Mouse (Mus musculus) naive thymus-derived CD4-positive, alpha-beta T cell, adult 2 months (primary cell): ENCODE measurements at regions not wholly inside any gene's neighbourhood (a gene's known extent, or its start where the extent isn't known, plus 50 kb on each side); places are given as distances from the start of the nearest gene placed in this dataset.
A peak's percentile ranks its signal among the peaks of the same experiment; 100 is the strongest.

Experiments used
- DNase-seq: peaks from one replicate; pipeline ENCODE4 v3.0.0-alpha.2; 2011; ENCODE audit warnings: low read depth

DNA sequence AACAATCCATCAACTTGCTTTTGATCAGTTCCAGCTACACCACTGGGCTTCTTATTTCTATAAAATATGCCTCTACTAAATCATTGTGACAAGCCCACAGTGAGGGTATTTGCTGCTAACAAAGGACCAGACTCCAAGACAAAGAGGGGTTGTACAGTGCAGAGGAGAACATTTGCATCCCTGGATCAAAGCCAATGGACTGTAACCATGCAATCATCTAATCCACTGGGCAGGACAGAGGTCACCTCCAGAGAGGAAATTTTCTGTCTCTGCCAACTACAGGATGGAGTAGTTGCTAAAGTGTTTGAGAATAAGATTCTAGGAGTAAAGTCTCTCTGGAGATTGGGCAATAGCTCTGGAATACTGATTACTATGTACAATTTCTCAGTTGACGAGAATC, 272.9 kb downstream of the Cox7c start:
- no peak for DNase-seq

DNA sequence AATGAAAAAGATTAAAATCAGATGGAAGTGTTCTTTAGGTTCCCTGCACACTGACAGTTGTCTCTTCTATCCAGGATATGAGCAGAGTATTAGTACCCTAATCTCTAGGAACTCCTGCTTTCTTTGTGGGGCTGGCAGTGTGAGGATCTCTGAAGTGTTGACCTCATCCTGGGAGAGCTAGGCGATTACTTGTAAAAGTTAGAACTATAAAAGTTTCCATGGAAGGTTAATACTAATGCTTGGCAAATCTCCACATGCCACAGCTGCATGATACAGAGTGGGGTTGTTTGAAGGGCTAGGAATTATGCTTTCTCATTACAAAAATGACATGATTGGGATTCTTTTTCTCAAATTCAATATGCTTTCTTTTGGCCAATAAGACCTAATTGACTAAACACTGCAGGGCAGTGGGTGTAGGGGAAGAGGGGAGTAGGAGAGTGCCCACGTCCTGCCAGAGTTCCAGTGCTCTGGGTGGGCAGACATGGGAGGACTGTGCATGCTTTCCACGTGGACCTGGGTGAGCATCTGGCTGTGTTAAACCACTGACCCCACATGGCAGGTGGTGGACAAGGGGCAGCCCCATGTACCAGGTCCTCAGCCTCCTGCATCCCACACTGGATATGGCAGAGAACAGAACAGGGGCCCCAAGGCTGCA, 275.6 kb downstream of the Cox7c start:
- DNase-seq, result no peak

DNA sequence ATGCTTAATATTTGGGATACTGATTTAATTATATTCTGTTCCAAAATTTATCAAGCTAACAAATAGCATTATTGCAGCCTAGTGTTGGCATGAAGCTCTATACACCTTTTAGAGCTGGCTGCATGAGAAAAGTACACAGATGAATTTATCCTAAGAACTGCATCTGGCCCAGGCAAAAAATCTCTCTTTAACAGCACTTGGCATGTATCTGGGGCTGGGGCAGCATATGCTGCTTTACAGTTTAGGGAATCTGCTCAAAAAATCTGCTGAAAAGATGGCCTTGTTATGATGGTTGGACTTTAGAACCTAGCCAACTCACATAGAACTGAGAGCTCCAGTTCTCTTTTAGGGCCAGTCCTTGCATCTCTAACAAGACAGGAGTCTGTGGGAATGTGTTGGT, 276.2 kb downstream of the Cox7c start:
- DNase-seq, result no peak

DNA sequence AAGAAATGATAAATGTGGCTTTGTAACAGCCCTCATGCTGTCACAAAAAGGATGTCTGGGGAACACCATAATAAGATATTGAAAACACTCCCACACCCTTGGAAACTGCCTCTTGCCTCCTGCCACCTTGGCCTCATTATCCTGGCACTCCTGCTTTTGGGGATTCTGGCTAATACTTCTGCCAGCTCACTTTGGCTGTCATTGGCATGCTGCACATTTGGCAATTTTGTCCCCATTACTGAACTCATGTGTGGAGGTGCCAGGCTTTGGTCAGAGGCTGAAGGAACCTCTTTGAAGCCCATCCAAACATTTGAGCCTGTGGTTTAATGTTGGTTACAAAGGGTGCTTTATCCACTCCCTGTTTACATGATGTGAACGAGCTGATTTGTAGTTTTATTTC, 278.2 kb downstream of the Cox7c start:
- DNase-seq, result no peak

DNA sequence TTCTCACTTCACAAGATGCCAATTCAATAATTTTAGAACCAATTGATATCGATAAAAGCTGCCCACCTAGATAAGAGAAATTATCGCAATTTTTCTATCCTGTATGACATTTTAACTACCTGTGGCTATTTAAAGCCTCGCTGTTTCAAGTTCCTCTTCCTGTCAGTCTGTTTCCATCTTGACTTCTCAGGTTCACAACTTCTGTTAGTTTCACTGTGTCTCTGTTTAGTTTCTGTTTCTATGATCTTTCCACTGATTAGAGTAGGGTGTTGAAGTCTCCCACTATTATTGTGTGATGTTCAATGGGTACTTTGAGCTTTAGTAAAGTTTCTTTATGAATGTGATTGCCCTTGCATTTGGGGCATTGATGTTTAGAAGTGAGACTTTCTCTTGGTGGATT, 322.1 kb downstream of the Cox7c start:
- peak; percentile 18 for DNase-seq

DNA sequence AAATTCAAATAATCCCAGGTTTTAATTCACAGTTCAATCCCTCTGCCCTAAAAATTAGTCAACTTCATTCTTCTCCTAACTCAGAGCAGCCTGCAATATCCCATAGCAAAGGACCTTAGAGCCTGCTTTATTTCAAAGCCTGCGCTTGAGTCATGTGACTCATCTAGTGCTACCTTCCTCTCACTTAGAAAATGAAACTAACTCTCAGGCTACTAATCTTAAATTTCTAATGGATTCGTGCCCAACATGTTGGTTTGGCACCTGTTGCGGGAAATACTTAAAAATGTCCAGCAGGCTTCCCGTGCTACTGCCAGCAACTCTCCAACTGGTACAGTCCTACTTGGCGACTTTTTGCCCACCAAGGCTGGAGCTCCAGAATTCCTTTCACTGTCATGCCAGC, 322.6 kb downstream of the Cox7c start:
- DNase-seq, result peak; percentile 1

DNA sequence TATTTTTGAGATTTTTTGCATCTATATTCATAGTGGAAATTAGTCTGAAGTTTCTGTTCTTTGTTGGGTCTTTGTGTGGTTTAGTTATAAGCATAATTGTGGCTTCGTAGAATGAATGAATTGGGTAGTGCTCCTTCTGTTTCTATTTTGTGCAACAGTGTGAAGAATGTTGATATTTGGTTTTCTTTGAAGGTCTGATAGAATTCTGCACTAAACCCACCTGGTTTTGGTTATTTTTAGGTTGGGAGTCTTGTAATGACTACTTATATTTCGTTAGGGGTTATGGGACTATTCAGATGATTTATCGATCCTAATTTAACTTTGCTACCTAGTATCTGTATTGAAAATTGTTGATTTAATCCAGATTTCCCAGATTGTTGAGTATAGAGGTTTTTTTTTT, 326.4 kb downstream of the Cox7c start:
- no peak for DNase-seq

DNA sequence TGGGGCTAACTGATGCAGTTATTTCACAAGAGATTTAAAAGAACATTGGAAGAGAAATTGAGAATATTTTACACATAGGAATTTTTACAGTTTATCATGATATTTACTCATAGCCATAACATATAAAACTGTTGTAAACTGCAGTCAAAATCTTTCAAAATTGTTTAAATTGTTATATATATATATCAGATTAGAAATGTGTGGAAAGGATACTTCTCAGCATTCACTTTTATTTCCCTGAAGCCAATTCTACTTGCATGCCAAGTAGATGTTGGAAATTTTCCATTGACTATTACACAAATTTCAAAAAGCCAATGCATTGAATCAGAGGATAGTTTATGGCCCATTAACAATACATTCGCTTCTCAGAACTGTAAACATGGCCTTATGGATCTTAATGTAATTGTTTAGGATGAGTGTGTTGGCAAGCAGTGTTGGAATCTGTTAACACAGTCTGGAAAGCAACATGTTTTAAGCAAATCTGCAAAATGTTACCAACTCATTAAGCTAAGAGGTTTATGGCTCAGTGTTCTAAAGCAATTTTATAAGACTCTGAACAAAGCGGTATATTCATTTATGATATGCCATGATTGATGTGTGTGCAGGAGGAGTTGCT, 330.7 kb downstream of the Cox7c start:
- no peak for DNase-seq

DNA sequence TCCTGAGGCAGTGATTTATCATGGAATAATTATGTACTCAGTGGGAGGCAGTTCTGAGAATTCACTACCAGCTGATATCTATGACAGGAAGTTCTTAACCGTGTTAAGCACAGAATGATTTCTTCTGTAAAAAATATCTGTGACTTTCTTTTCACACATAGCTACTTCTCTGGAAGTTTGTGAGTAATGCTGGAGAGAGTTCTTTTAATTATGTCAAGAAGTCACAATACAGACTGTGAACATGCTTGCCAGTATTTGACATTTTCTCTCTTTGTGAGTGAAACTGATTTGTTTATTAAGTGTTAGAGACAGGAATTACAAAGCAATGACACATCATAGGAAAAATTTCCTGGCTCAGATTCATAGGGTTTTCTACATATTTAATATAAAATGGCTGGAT, 354.3 kb downstream of the Cox7c start:
- no peak for DNase-seq
